Mouse (Mus musculus): Measurements from ENCODE around the gene Pex5l.

Pex5l gene

GRCm38 (mm10) chr3:32939802-32940501 lies 203.1 kb downstream of the Pex5l start:
- no peak for DNase-seq (ENCODE audit: low spot score in 2 of 2)

- DNase-seq (ENCODE audit: low spot score in 2 of 2) = no peak
These were observed 218.9 kb downstream of the Pex5l start for GRCm38 (mm10) chr3:32924168-32924567.

GRCm38 (mm10) chr3:32910071-32910551 lies 232.9 kb downstream of the Pex5l start:
- DNase-seq (ENCODE audit: low spot score in 2 of 2) = peak in 1 of 2 experiments; percentile 7

- DNase-seq (ENCODE audit: low spot score in 2 of 2) = no peak
These were observed 234.6 kb downstream of the Pex5l start for GRCm38 (mm10) chr3:32908400-32908799.

GRCm38 (mm10) chr3:32905850-32906779 lies 236.9 kb downstream of the Pex5l start:
- DNase-seq (ENCODE audit: low spot score in 2 of 2) = no peak

- DNase-seq (ENCODE audit: low spot score in 2 of 2) = no peak
These were observed 238.4 kb downstream of the Pex5l start for GRCm38 (mm10) chr3:32904599-32904998.

GRCm38 (mm10) chr3:32903462-32903861 lies 239.6 kb downstream of the Pex5l start:
- DNase-seq (ENCODE audit: low spot score in 2 of 2) = no peak
